Mouse (Mus musculus): ENCODE measurements around the gene D930048N14Rik.

GRCm38 (mm10) chr11:51706451-51706850 lies 55.7 kb downstream of the D930048N14Rik start:
- no peak for TF ChIP-seq HCFC1 (IDR thresholded peaks at IDR 0.05; ENCODE audit: borderline replicate concordance, insufficient read depth, low read length)
- TF ChIP-seq CHD2 (IDR thresholded peaks at IDR 0.05; ENCODE audit: low read depth, low read length) = no peak
